Mouse (Mus musculus) right cerebral cortex, postnatal 10 days (tissue): ENCODE results near the gene Ccdc105.

ENCODE experiments used
- DNase-seq, 2 experiments: peaks; one replicate each; pipeline ENCODE4 v3.0.0; 2021; ENCODE audit warnings: low spot score in 2 of 2

The Ccdc105 gene

DNA sequence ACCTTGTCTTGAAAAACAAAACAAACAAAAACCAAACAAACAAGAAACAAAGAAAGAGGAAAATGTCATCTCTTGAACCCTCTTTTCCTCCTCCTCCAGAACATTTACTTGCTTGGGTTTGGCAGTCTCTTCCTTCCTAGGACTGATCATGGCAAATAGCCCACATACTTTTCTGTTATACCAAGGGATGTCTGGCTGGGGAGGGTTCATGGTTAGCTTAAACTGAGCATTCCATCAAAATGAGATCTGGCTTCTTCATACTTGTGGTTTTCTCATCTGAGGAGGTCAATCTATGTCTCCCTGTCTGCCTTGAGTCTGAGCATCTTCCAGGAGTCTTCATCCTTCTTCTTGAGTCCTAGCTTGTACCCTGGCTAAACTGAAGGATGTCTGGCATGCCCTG is 36.6 kb downstream of the Ccdc105 start:
- DNase-seq = no peak

DNA sequence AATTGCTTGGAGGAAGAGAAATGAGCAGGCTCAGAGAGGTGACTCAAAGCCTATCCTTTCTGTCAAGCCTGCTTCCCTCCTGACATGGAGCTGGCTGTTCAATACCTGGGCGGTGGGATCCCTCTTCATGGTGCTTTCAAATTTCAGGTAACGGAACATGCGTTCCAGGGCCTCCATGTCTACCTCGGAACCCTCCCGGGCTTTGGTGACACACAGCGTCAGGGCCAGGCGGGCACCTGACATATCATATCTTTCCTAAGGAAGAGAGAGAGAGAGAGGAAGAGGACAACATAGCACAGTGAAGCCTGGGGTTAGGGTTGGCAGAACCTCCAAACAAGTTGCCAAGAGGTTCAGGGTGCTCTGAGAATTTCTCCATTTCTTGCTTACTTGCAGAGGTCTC is 37.7 kb downstream of the Ccdc105 start:
- no peak for DNase-seq

- no peak for DNase-seq
These were observed 38.7 kb downstream of the Ccdc105 start for GRCm38 (mm10) chr10:78714129-78714528.

DNA sequence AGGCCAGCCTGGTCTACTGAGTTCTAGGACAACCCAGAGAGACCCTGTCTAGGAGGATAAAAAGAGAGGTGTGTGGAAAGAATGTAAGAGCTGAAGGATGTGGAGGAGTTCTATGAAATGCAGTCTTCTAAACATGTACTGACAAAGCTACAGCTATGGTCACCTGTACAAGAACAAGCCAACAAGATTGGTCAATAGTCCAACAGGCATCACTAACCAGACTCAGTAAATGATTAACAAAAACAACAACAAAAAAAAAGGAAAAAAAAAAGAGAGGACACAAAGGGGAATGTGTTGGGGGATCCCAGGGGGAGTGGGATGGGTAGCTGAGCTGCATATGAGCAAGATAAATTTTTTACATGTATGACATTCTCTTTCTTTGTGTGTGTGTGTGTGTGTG is 42.2 kb downstream of the Ccdc105 start:
- no peak for DNase-seq

DNA sequence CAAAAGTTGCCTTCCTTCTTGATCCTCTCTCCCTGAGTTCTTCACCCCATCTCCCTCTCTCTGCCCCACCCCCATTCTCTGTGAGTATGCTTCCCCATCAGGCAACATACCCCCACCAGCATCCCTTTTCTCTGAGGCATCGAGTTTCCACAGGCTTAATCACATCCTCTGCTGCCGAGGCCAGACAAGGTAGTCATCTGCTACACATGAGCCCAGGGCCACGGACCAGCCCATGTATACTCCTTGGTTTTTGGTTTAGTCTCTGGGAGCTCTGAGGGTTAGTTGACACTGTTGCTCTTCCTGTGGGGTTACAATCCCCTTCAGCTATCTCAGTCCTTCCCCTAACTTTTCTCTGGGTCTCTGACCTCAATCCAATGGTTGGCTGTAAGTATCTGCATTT is 52.0 kb downstream of the Ccdc105 start:
- no peak for DNase-seq
